Mouse (Mus musculus): Measurements from ENCODE around the gene Rbm26. TPM values are rescaled to one million over a fixed set of nuclear protein-coding genes. Genes with fewer than 3 reads are reported as not detected.

The Rbm26 gene
- total RNA-seq (2012; rRNA removed) (27.9 and 32.5 TPM in 2 replicates), total RNA-seq (2014; rRNA removed) (50.6 and 57.9 TPM in 2 replicates), polyA plus RNA-seq (2012; ENCODE audit: insufficient read length, low read depth) (71.4 and 73.5 TPM in 2 replicates)

- H3K27me3 ChIP-seq (replicated peaks) = no peaks in the 10 kb centered on the region
- peak; percentile 96 for DNase-seq (ENCODE audit: extremely low read depth)
- peak within 1 kb of the TSS; percentile 92 for H3K9ac ChIP-seq (ENCODE audit: insufficient read depth, low read depth)
- peaks cover 43% of the 10 kb centered on the region for H3K79me2 ChIP-seq (replicated peaks; ENCODE audit: control insufficient read depth, extremely low read depth, insufficient read depth, poor library complexity, severe bottlenecking)
- H3K4me1 ChIP-seq (ENCODE audit: control insufficient read depth in 1 of 2, insufficient read depth in 2 of 2) = peaks cover 0 to 28% of the 10 kb centered on the region in 2 experiments; a peak in 2 of 4 replicates
- no peaks in the 10 kb centered on the region for H3K9me3 ChIP-seq (replicated peaks; ENCODE audit: low read length)
- in situ Hi-C loops (cut with MboI; ENCODE audit: low pct_ligation_motif_present, low pct_unique_long_range_greater_than_20kb, low sequenced_read_pairs) (no loop called here), dilution Hi-C loops (cut with MboI; ENCODE audit: extremely low pct_ligation_motif_present, extremely low pct_unique_long_range_greater_than_20kb, low sequenced_read_pairs) (no loop called here)
- peak within 1 kb of the TSS; percentile 30 for H3K27ac ChIP-seq (ENCODE audit: insufficient read depth, low read depth)
- H3K4me3 ChIP-seq (replicated peaks in 1 of 3; ENCODE audit: low read depth in 2 of 3, low read length in 2 of 3, poor library complexity in 1 of 3) = peak within 1 kb of the TSS; percentile 76 to 92 (median 86)
- TF ChIP-seq TBP (conservative IDR thresholded peaks at IDR 0.05; ENCODE audit: low read depth, low read length) = peak; percentile 84
- no peak; the same call in 1 of the 2 replicates for TF ChIP-seq SIN3A (IDR thresholded peaks at IDR 0.05; ENCODE audit: low read length)
- peak; percentile 58 for TF ChIP-seq NRF1 (IDR thresholded peaks at IDR 0.05; ENCODE audit: low read depth, low read length)
- TF ChIP-seq CHD2 (IDR thresholded peaks at IDR 0.05; ENCODE audit: low read length) = peak; percentile 100
- no peak for TF ChIP-seq BHLHE40 (IDR thresholded peaks at IDR 0.05; ENCODE audit: low read depth, low read length)
- peak; percentile 89 for TF ChIP-seq HCFC1 (IDR thresholded peaks at IDR 0.05; ENCODE audit: low read depth, low read length)
- TF ChIP-seq KAT2A (IDR thresholded peaks at IDR 0.05; ENCODE audit: insufficient replicate concordance, low read length) = peak; percentile 78; the same call in 1 of the 2 replicates
- TF ChIP-seq EP300 (IDR thresholded peaks at IDR 0.05; ENCODE audit: low read length) = no peak
- peak; percentile 89 for TF ChIP-seq NELFE (IDR thresholded peaks at IDR 0.05; ENCODE audit: low read depth, low read length)
- TF ChIP-seq ZC3H11A (IDR thresholded peaks at IDR 0.05; ENCODE audit: low read depth, low read length) = no peak
- peak; percentile 40 for TF ChIP-seq ELF1 (IDR thresholded peaks at IDR 0.05; ENCODE audit: low read depth, low read length)
- TF ChIP-seq POLR2AphosphoS2 (IDR thresholded peaks at IDR 0.05; ENCODE audit: low read depth, low read length) = peak; percentile 80
- no peak for TF ChIP-seq UBTF (IDR thresholded peaks at IDR 0.05; ENCODE audit: low read depth, low read length)
- no peak for TF ChIP-seq MEF2A (IDR thresholded peaks at IDR 0.05; ENCODE audit: borderline replicate concordance, low read depth, low read length)
- peak; percentile 83 for TF ChIP-seq TCF12 (IDR thresholded peaks at IDR 0.05; ENCODE audit: low read depth, low read length)
- peak; percentile 67 for TF ChIP-seq ZMIZ1 (IDR thresholded peaks at IDR 0.05; ENCODE audit: low read depth, low read length)
- peak; percentile 93 for TF ChIP-seq POLR2A (IDR thresholded peaks at IDR 0.05; ENCODE audit: low read depth, low read length)
- H3K4me2 ChIP-seq (ENCODE audit: insufficient read depth, low read depth, poor library complexity, severe bottlenecking) = peak within 1 kb of the TSS; percentile 62
- H3K36me3 ChIP-seq (replicated peaks in 1 of 2; ENCODE audit: control insufficient read depth in 1 of 2, insufficient read depth in 1 of 2, low read length in 1 of 2) = peaks cover 0 to 10% of the 10 kb centered on the region in 2 experiments
These were observed at the start of gene Rbm26 for GRCm38 (mm10) chr14:105177238-105177693. Gene Rbm26, minus strand, starts transcription at chr14:105177327.

GRCm38 (mm10) chr14:105225790-105226189 is 48.7 kb upstream of the Rbm26 start:
- DNase-seq (ENCODE audit: extremely low read depth) = no peak
- TF ChIP-seq RAD21 (IDR thresholded peaks at IDR 0.05; ENCODE audit: low read depth, low read length) (peak; percentile 12), ZMIZ1 (IDR thresholded peaks at IDR 0.05; ENCODE audit: low read depth, low read length) (no peak), MAZ (IDR thresholded peaks at IDR 0.05; ENCODE audit: low read depth, low read length) (no peak), JUND (conservative IDR thresholded peaks at IDR 0.05; ENCODE audit: low read depth, low read length) (no peak), ZNF384 (IDR thresholded peaks at IDR 0.05; ENCODE audit: low read depth, low read length) (no peak), SIN3A (IDR thresholded peaks at IDR 0.05; ENCODE audit: low read length) (no peak), CHD1 (IDR thresholded peaks at IDR 0.05; ENCODE audit: low read depth, low read length) (no peak), PAX5 (IDR thresholded peaks at IDR 0.05; ENCODE audit: low read length) (no peak), SMC3 (IDR thresholded peaks at IDR 0.05; ENCODE audit: low read depth, low read length) (peak; percentile 27; the same call in 1 of the 2 replicates), CTCF (conservative IDR thresholded peaks at IDR 0.05 in 1 of 2, IDR thresholded peaks at IDR 0.05 in 1 of 2; ENCODE audit: low read depth in 2 of 2, low read length in 2 of 2) (peak in 1 of 2 experiments; percentile 66; a peak in 2 of 4 replicates), MXI1 (IDR thresholded peaks at IDR 0.05; ENCODE audit: low read depth, low read length) (no peak), JUN (IDR thresholded peaks at IDR 0.05; ENCODE audit: insufficient read depth, low read depth, low read length) (no peak), MAX (IDR thresholded peaks at IDR 0.05; ENCODE audit: low read length) (no peak), E2F4 (IDR thresholded peaks at IDR 0.05; ENCODE audit: insufficient replicate concordance, low read depth, low read length) (no peak), USF2 (conservative IDR thresholded peaks at IDR 0.05; ENCODE audit: low read depth, low read length) (no peak), IRF4 (IDR thresholded peaks at IDR 0.05; ENCODE audit: low read depth, low read length) (no peak), POLR2A (IDR thresholded peaks at IDR 0.05; ENCODE audit: low read depth, low read length) (no peak), TCF12 (IDR thresholded peaks at IDR 0.05; ENCODE audit: low read depth, low read length) (no peak), MEF2A (IDR thresholded peaks at IDR 0.05; ENCODE audit: borderline replicate concordance, low read depth, low read length) (no peak)
- dilution Hi-C loops (cut with MboI; ENCODE audit: extremely low pct_ligation_motif_present, extremely low pct_unique_long_range_greater_than_20kb, low sequenced_read_pairs) = no loop called here
- H3K9ac ChIP-seq (ENCODE audit: insufficient read depth, low read depth) = no peak overlapping the region
- H3K27ac ChIP-seq (ENCODE audit: insufficient read depth, low read depth) = no peak overlapping the region
- no peaks in the 10 kb centered on the region for H3K27me3 ChIP-seq (replicated peaks)
- no peak overlapping the region for H3K4me3 ChIP-seq (replicated peaks in 1 of 3; ENCODE audit: low read depth in 2 of 3, low read length in 2 of 3, poor library complexity in 1 of 3)
- H3K36me3 ChIP-seq (replicated peaks in 1 of 2; ENCODE audit: control insufficient read depth in 1 of 2, insufficient read depth in 1 of 2, low read length in 1 of 2) = no peaks in the 10 kb centered on the region
- in situ Hi-C loops (cut with MboI; ENCODE audit: low pct_ligation_motif_present, low pct_unique_long_range_greater_than_20kb, low sequenced_read_pairs) = no loop called here
- H3K79me2 ChIP-seq (replicated peaks; ENCODE audit: control insufficient read depth, extremely low read depth, insufficient read depth, poor library complexity, severe bottlenecking) = no peaks in the 10 kb centered on the region
- peaks cover 4 to 7% of the 10 kb centered on the region in 2 experiments; a peak in 2 of 4 replicates for H3K4me1 ChIP-seq (ENCODE audit: control insufficient read depth in 1 of 2, insufficient read depth in 2 of 2)
- H3K4me2 ChIP-seq (ENCODE audit: insufficient read depth, low read depth, poor library complexity, severe bottlenecking) = no peak overlapping the region
- no peaks in the 10 kb centered on the region for H3K9me3 ChIP-seq (replicated peaks; ENCODE audit: low read length)

Measured in CH12.LX (cell line).